Mouse (Mus musculus): ENCODE measurements at regions not wholly inside any gene's neighbourhood (a gene's known extent, or its start where the extent isn't known, plus 50 kb on each side); places are given as distances from the start of the nearest gene placed in this dataset.

DNA sequence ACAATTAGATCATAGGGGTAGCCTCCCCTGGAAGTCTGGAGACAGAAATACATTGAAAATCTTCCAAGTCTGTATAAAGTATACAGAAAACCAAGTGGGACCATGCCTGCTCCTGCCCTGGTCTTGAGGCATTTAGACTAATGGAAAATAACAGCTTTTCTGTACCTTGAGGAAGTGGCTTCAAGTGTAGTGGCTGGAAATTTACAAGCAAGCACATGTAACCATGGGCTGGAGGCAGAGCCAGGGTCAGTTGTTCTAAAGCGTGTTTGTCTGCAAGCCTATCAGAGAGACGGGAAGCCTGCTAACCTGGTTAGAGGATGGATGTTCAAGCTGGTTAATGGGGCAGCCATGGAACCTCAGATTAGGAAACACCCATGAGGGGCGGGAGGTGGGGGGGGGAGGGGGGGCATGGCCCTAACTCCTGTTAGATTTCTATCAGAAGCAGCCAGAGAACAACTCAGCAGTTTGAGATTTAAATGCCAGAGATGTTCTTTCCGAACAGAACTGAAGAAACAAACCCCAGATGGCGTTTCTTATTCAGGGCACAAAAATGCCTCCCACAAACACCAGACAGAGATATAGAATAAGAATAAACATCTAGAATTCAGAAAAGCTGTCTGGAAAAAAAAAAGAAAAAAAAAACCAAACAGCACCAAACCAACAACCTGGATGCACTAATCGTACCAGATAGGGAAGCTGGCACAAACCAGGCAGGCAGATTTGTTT, 67.7 kb upstream of the Fam13c start:
- WGBS = 70% methylated on average over 6 of the region's 6 CpGs
- H3K4me3 ChIP-seq (replicated peaks; ENCODE audit: low read length) = no peak overlapping the region
- no peak overlapping the region for H3K9ac ChIP-seq (replicated peaks; ENCODE audit: low read depth, low read length)
- H3K4me2 ChIP-seq (ENCODE audit: low read length) = no peak overlapping the region
- no peaks in the 10 kb centered on the region for H3K36me3 ChIP-seq (ENCODE audit: control insufficient read depth, insufficient read depth)
- H3K4me1 ChIP-seq (replicated peaks; ENCODE audit: control insufficient read depth, insufficient read depth, low read length) = 0 out of 2 replicates have a peak, but pooled peaks cover 3% of the 10 kb centered on the region
- H3K27ac ChIP-seq (ENCODE audit: low read length) = no peak overlapping the region
- no peaks in the 10 kb centered on the region for H3K27me3 ChIP-seq (replicated peaks; ENCODE audit: control insufficient read depth, insufficient read depth, low read length)
- no peak for ATAC-seq
- no peaks in the 10 kb centered on the region for H3K9me3 ChIP-seq (ENCODE audit: control insufficient read depth, low read length)

DNA sequence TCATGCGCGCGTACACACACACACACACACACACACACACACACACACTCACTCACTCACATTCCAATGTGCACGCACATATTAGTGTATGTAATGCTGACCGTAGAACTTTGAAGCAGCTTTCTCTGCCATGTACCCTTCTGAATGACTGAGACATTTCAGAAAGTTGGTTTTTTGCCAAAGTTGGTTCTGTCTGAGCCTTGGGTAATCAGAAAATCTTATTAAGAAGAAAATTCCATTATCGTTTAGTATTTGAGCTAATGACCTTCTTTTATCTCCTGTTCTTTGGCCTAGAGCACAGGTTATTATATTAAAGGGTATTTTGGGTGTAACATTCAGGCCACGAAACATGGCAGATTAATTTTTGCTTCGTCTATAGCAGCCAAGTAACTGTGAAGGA, 67.1 kb upstream of the Fam13c start:
- Histone ChIP-seq H3K27me3 (replicated peaks; ENCODE audit: control insufficient read depth, insufficient read depth, low read length) (no peaks in the 10 kb centered on the region), H3K36me3 (ENCODE audit: control insufficient read depth, insufficient read depth) (no peaks in the 10 kb centered on the region), H3K4me2 (ENCODE audit: low read length) (no peak overlapping the region), H3K9ac (replicated peaks; ENCODE audit: low read depth, low read length) (no peak overlapping the region), H3K27ac (ENCODE audit: low read length) (no peak overlapping the region), H3K9me3 (ENCODE audit: control insufficient read depth, low read length) (no peaks in the 10 kb centered on the region), H3K4me1 (replicated peaks; ENCODE audit: control insufficient read depth, insufficient read depth, low read length) (0 out of 2 replicates have a peak, but pooled peaks cover 3% of the 10 kb centered on the region), H3K4me3 (replicated peaks; ENCODE audit: low read length) (no peak overlapping the region)
- ATAC-seq = no peak
- WGBS = 78% methylated on average over 8 of the region's 8 CpGs

DNA sequence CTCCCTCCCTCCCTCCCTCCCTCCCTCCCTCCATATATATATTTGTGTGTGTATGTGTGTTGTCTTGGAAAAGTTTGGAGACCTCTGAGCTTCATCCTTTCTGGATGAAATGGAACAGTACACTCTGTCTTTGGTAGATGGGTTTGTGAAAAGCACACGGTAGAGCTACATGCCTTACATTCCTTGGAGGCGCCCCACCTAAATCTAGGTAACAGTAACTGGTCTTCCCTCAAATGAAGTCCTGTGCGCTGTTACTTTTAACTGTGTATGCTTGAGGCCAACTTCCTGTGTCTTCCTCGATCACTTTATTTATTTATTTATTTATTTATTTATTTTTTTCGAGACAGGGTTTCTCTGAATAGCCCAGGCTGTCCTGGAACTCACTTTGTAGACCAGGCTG, 66.4 kb upstream of the Fam13c start:
- H3K4me3 ChIP-seq (replicated peaks; ENCODE audit: low read length) = no peak overlapping the region
- ATAC-seq = no peak
- no peaks in the 10 kb centered on the region for H3K27me3 ChIP-seq (replicated peaks; ENCODE audit: control insufficient read depth, insufficient read depth, low read length)
- no peaks in the 10 kb centered on the region for H3K9me3 ChIP-seq (ENCODE audit: control insufficient read depth, low read length)
- H3K27ac ChIP-seq (ENCODE audit: low read length) = no peak overlapping the region
- no peak overlapping the region for H3K4me2 ChIP-seq (ENCODE audit: low read length)
- H3K9ac ChIP-seq (replicated peaks; ENCODE audit: low read depth, low read length) = no peak overlapping the region
- H3K4me1 ChIP-seq (replicated peaks; ENCODE audit: control insufficient read depth, insufficient read depth, low read length) = 0 out of 2 replicates have a peak, but pooled peaks cover 3% of the 10 kb centered on the region
- 90% methylated on average over 5 of the region's 5 CpGs for WGBS
- H3K36me3 ChIP-seq (ENCODE audit: control insufficient read depth, insufficient read depth) = no peaks in the 10 kb centered on the region

DNA sequence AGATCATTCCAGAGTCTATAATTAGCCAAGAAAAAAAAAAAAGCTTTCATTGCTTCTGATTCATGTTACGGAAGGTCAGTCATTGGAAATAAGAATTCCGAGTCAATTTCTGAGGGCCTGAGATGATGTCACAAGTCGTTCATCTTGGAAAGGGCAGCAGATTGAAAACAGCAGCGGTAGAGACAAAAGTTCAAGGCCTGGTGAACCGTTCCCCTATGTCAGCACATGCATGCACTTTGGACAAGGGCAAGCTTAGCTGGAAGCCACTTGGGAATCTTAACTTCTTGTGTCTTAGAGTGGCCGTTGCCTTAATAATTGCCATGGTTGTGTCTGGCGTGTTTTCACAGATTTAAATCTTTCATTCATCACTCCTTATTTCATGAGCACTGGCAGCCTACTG, 65.6 kb upstream of the Fam13c start:
- 83% methylated on average over 7 of the region's 7 CpGs for WGBS
- Histone ChIP-seq H3K27me3 (replicated peaks; ENCODE audit: control insufficient read depth, insufficient read depth, low read length) (no peaks in the 10 kb centered on the region), H3K4me3 (replicated peaks; ENCODE audit: low read length) (no peak overlapping the region), H3K4me2 (ENCODE audit: low read length) (no peak overlapping the region), H3K27ac (ENCODE audit: low read length) (no peak overlapping the region), H3K4me1 (replicated peaks; ENCODE audit: control insufficient read depth, insufficient read depth, low read length) (0 out of 2 replicates have a peak, but pooled peaks cover 3% of the 10 kb centered on the region), H3K9me3 (ENCODE audit: control insufficient read depth, low read length) (no peaks in the 10 kb centered on the region), H3K9ac (replicated peaks; ENCODE audit: low read depth, low read length) (no peak overlapping the region), H3K36me3 (ENCODE audit: control insufficient read depth, insufficient read depth) (no peaks in the 10 kb centered on the region)
- ATAC-seq = no peak

DNA sequence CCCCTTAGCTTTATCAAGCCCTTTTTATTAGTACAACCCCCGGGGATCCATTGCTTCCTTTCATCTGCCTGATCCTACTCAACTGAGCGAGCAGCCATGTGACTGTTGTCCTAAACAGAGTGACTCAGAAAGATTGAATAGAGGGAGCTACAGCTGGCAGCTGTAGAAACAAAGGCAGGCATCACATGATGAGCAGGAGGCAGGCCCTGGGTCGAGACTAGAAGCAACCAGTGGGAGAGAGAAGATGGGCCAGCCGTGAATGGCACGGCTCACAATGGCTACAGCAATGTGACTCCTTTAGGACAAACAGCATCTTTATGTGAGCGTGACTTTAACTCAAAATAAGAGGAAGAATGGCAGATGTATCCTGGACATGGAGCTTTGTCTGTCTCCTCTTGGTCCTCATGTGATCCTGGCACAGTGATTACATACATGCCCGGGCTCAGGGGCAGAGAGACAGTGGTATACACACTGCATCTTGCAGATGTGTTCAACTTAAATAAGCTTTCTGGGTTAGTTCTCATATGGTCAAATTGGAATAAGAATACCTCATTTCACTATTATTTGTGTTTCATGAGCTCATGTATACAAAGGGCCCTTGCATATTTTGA, 60.1 kb upstream of the Fam13c start:
- Histone ChIP-seq H3K9me3 (ENCODE audit: control insufficient read depth, low read length) (no peaks in the 10 kb centered on the region), H3K36me3 (ENCODE audit: control insufficient read depth, insufficient read depth) (no peaks in the 10 kb centered on the region), H3K4me1 (replicated peaks; ENCODE audit: control insufficient read depth, insufficient read depth, low read length) (no peaks in the 10 kb centered on the region), H3K27me3 (replicated peaks; ENCODE audit: control insufficient read depth, insufficient read depth, low read length) (no peaks in the 10 kb centered on the region), H3K27ac (ENCODE audit: low read length) (no peak overlapping the region), H3K4me2 (ENCODE audit: low read length) (no peak overlapping the region), H3K9ac (replicated peaks; ENCODE audit: low read depth, low read length) (no peak overlapping the region), H3K4me3 (replicated peaks; ENCODE audit: low read length) (no peak overlapping the region)
- peak; percentile 75 for ATAC-seq
- WGBS = 23% methylated on average over 7 of the region's 7 CpGs

GRCm38 (mm10) chr10:70384689-70385088, 55.6 kb upstream of the Fam13c start:
- no peaks in the 10 kb centered on the region for H3K9me3 ChIP-seq (ENCODE audit: control insufficient read depth, low read length)
- H3K4me3 ChIP-seq (replicated peaks; ENCODE audit: low read length) = no peak overlapping the region
- H3K4me2 ChIP-seq (ENCODE audit: low read length) = no peak overlapping the region
- no peak overlapping the region for H3K27ac ChIP-seq (ENCODE audit: low read length)
- H3K27me3 ChIP-seq (replicated peaks; ENCODE audit: control insufficient read depth, insufficient read depth, low read length) = no peaks in the 10 kb centered on the region
- ATAC-seq = no peak
- no peaks in the 10 kb centered on the region for H3K36me3 ChIP-seq (ENCODE audit: control insufficient read depth, insufficient read depth)
- no peaks in the 10 kb centered on the region for H3K4me1 ChIP-seq (replicated peaks; ENCODE audit: control insufficient read depth, insufficient read depth, low read length)
- no peak overlapping the region for H3K9ac ChIP-seq (replicated peaks; ENCODE audit: low read depth, low read length)
- 89% methylated on average over 4 of the region's 4 CpGs for WGBS

- Histone ChIP-seq H3K27me3 (replicated peaks; ENCODE audit: control insufficient read depth, insufficient read depth, low read length) (no peaks in the 10 kb centered on the region), H3K4me2 (ENCODE audit: low read length) (no peak overlapping the region), H3K36me3 (ENCODE audit: control insufficient read depth, insufficient read depth) (no peaks in the 10 kb centered on the region), H3K4me1 (replicated peaks; ENCODE audit: control insufficient read depth, insufficient read depth, low read length) (no peaks in the 10 kb centered on the region), H3K9ac (replicated peaks; ENCODE audit: low read depth, low read length) (no peak overlapping the region), H3K4me3 (replicated peaks; ENCODE audit: low read length) (no peak overlapping the region), H3K27ac (ENCODE audit: low read length) (no peak overlapping the region), H3K9me3 (ENCODE audit: control insufficient read depth, low read length) (no peaks in the 10 kb centered on the region)
- no peak for ATAC-seq
- 91% methylated on average over 5 of the region's 5 CpGs for WGBS
Measured at GRCm38 (mm10) chr10:70387729-70388128, 52.6 kb upstream of the Fam13c start.

Data from forebrain, embryonic 16.5 days (tissue).